Mouse (Mus musculus) left cerebral cortex, postnatal 36 days (tissue): ENCODE data around the gene Lrrfip1. TPM values are rescaled to one million over a fixed set of nuclear protein-coding genes. Genes with fewer than 3 reads are reported as not detected.

Experiments used
- DNase-seq, 2 experiments: peaks; one replicate each; pipeline ENCODE4 v3.0.0; 2021 to 2022; ENCODE audit warnings: low spot score in 2 of 2, mixed read lengths in 1 of 2
- intact Hi-C: fragments of 180-260 bp; cut with DNase I; formaldehyde crosslinking; loops from one replicate; pipeline ENCODE4 v1.15.1; 2025
- total RNA-seq, 2 experiments: library from RNA; stranded (reverse); gene quantifications; 2 replicates each; pipeline ENCODE4 v1.2.3; 2021

The Lrrfip1 gene
- total RNA-seq, 2 experiments from 2014 or later: 56.6 to 78.7 TPM

- no peak for DNase-seq
- intact Hi-C loops: loop anchor here (5.0 kb wide), 1 partner anchor 55 kb away; no protein-coding TSS in a partner anchor
Observed at GRCm38 (mm10) chr1:91097283-91097834, 98.8 kb downstream of the Lrrfip1 start.

GRCm38 (mm10) chr1:91098887-91099286 lies 100.3 kb downstream of the Lrrfip1 start:
- intact Hi-C loops: loop anchor here (1.0 to 5.0 kb wide), 2 partner anchors 57 to 126 kb away; no protein-coding TSS in a partner anchor
- peak; percentile 43 to 64 for DNase-seq

GRCm38 (mm10) chr1:91101709-91102440 lies 103.3 kb downstream of the Lrrfip1 start:
- intact Hi-C loops: no loop called here

GRCm38 (mm10) chr1:91103366-91103983 lies 104.9 kb downstream of the Lrrfip1 start:
- no peak for DNase-seq

More at GRCm38 (mm10) chr1:91101709-91102440, 103.3 kb downstream of the Lrrfip1 start:
- DNase-seq: no peak

GRCm38 (mm10) chr1:91107548-91107947 lies 109.0 kb downstream of the Lrrfip1 start:
- DNase-seq: no peak
- intact Hi-C loops: no loop called here

More at GRCm38 (mm10) chr1:91103366-91103983, 104.9 kb downstream of the Lrrfip1 start:
- intact Hi-C loops: no loop called here

- DNase-seq: no peak
- intact Hi-C loops: no loop called here
Observed at GRCm38 (mm10) chr1:91109302-91109701, 110.8 kb downstream of the Lrrfip1 start.

- no peak for DNase-seq
- intact Hi-C loops: no loop called here
Observed at GRCm38 (mm10) chr1:91112171-91112570, 113.6 kb downstream of the Lrrfip1 start.

GRCm38 (mm10) chr1:91112606-91113005 lies 114.1 kb downstream of the Lrrfip1 start:
- no peak for DNase-seq
- intact Hi-C loops: no loop called here

- DNase-seq: no peak
Observed at GRCm38 (mm10) chr1:91122121-91122520, 123.6 kb downstream of the Lrrfip1 start.

GRCm38 (mm10) chr1:91123004-91123403 lies 124.5 kb downstream of the Lrrfip1 start:
- no peak for DNase-seq
- intact Hi-C loops: no loop called here

More at GRCm38 (mm10) chr1:91122121-91122520, 123.6 kb downstream of the Lrrfip1 start:
- intact Hi-C loops: no loop called here

- intact Hi-C loops: no loop called here
Observed at GRCm38 (mm10) chr1:91123466-91123865, 124.9 kb downstream of the Lrrfip1 start.

GRCm38 (mm10) chr1:91128849-91129248 lies 130.3 kb downstream of the Lrrfip1 start:
- DNase-seq: no peak
- intact Hi-C loops: no loop called here

More at GRCm38 (mm10) chr1:91123466-91123865, 124.9 kb downstream of the Lrrfip1 start:
- DNase-seq: no peak

- DNase-seq: no peak
- intact Hi-C loops: no loop called here
Observed at GRCm38 (mm10) chr1:91137036-91137435, 138.5 kb downstream of the Lrrfip1 start.

GRCm38 (mm10) chr1:91144813-91145212 lies 146.3 kb downstream of the Lrrfip1 start, which contains the start of gene Rbm44:
TSS of gene Rbm44 (plus strand) at chr1:91145089.
- intact Hi-C loops: no loop called here
- DNase-seq: no peak

- DNase-seq: no peak
- intact Hi-C loops: no loop called here
Observed at GRCm38 (mm10) chr1:91151509-91151908, 153.0 kb downstream of the Lrrfip1 start.

- intact Hi-C loops: no loop called here
- DNase-seq: no peak
Observed at GRCm38 (mm10) chr1:91166798-91167197, 168.3 kb downstream of the Lrrfip1 start.

GRCm38 (mm10) chr1:91169157-91169556 lies 170.6 kb downstream of the Lrrfip1 start:
- intact Hi-C loops: no loop called here
- no peak for DNase-seq

GRCm38 (mm10) chr1:91174796-91175195 lies 176.3 kb downstream of the Lrrfip1 start:
- no peak for DNase-seq
- intact Hi-C loops: loop anchor here (5.0 to 10.0 kb wide), 2 partner anchors 173 to 200 kb away; no protein-coding TSS in a partner anchor

GRCm38 (mm10) chr1:91176026-91176425 lies 177.5 kb downstream of the Lrrfip1 start:
- intact Hi-C loops: loop anchor here (5.0 to 10.0 kb wide), 2 partner anchors 171 to 201 kb away; no protein-coding TSS in a partner anchor
- DNase-seq: no peak

- no peak for DNase-seq
- intact Hi-C loops: loop anchor here (5.0 to 10.0 kb wide), 2 partner anchors 170 to 202 kb away; no protein-coding TSS in a partner anchor
Observed at GRCm38 (mm10) chr1:91176871-91177270, 178.3 kb downstream of the Lrrfip1 start.
